Mouse (Mus musculus) heart, adult 18-20 months (tissue): ENCODE results near the gene Cylc1. TPM values are rescaled to one million over a fixed set of nuclear protein-coding genes. Genes with fewer than 3 reads are reported as not detected.

Experiments
- DNase-seq, 2 experiments: peaks; one replicate each; pipeline ENCODE4 v3.0.0; 2021 to 2022; ENCODE audit warnings: mixed read lengths in 1 of 2
- long read RNA-seq, 2 experiments: library from polyadenylated mRNA; stranded (forward); transcript quantifications; one replicate each; pipeline ENCODE4 v2.0.0; 2021
- total RNA-seq, 2 experiments: library from RNA; stranded (reverse); gene quantifications; 2 replicates each; pipeline ENCODE4 v1.2.3; 2021

Gene Cylc1
- total RNA-seq: not detected
- long read RNA-seq, experiment 1: 0 reads
- long read RNA-seq, experiment 2: 0 reads

GRCm38 (mm10) chrX:111110118-111110517, at the start of gene Cylc1:
Gene Cylc1, plus strand, starts transcription at chrX:111110418.
- no peak for DNase-seq

- no peak for DNase-seq
These were observed 31.5 kb upstream of the Cylc1 start for GRCm38 (mm10) chrX:111078680-111079079.

DNA sequence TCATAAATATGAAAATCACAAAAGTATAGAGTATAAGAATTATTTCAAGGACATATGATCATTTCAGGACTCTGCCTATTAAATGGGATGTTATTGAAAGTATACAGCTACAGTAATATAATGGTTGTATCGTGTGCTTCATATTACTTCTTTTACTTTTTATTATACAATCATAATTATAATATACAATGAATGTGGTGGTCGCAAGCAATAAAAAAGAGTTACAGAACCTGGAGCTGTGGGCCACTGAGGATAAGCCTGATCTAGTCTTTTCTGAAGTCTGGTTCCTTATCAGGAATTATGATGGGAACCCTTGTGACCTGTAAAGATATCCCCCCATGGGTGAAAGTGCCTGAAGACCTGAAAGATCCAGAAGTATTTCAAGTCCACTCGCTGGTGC, 57.8 kb downstream of the Cylc1 start, which contains the start of gene Gm10112:
Gene Gm10112, plus strand, starts transcription at position 301 of the 400 bp plus-strand sequence.
- DNase-seq: no peak

Other genes starting within 250 kb of the Cylc1 start
- not detected for gene Gm10112, start 57.9 kb downstream of the Cylc1 start, total RNA-seq